Mouse (Mus musculus) frontal cortex, adult 2 months (tissue): Measurements from ENCODE around the gene Fancc. TPM values are rescaled to one million over a fixed set of nuclear protein-coding genes. Genes with fewer than 3 reads are reported as not detected.

Experiments used
- DNase-seq, 2 experiments: peaks; one replicate each; pipeline ENCODE4 v3.0.0; 2022; ENCODE audit warnings: low spot score in 1 of 2; ENCODE audit errors: extremely low spot score in 1 of 2
- polyA plus RNA-seq: library from polyadenylated mRNA; depleted of rRNA; stranded (reverse); fragments of >200 nt; gene quantifications from 2 replicates; pipeline ENCODE4 v1.2.3, GENCODE M21; 2012

Gene Fancc
- polyA plus RNA-seq, 1 experiment, result 12.3 TPM

GRCm38 (mm10) chr13:63272602-63273229 lies 224.4 kb downstream of the Fancc start:
- no peak for DNase-seq

- DNase-seq, result no peak
Measured at GRCm38 (mm10) chr13:63272017-63272601, 225.0 kb downstream of the Fancc start.

GRCm38 (mm10) chr13:63270191-63270590 lies 226.9 kb downstream of the Fancc start:
- DNase-seq, result no peak

GRCm38 (mm10) chr13:63268776-63269175 lies 228.3 kb downstream of the Fancc start:
- DNase-seq, result no peak

- no peak for DNase-seq
Measured at GRCm38 (mm10) chr13:63268371-63268770, 228.7 kb downstream of the Fancc start.

- no peak for DNase-seq
Measured at GRCm38 (mm10) chr13:63262168-63262957, 234.7 kb downstream of the Fancc start.

GRCm38 (mm10) chr13:63261676-63262075 lies 235.4 kb downstream of the Fancc start:
- DNase-seq, result no peak

GRCm38 (mm10) chr13:63260753-63261631 lies 236.1 kb downstream of the Fancc start:
- DNase-seq, result no peak

- DNase-seq, result no peak
Measured at GRCm38 (mm10) chr13:63260133-63260532, 236.9 kb downstream of the Fancc start.

- no peak for DNase-seq
Measured at GRCm38 (mm10) chr13:63258671-63259070, 238.4 kb downstream of the Fancc start.

GRCm38 (mm10) chr13:63258167-63258582 lies 238.9 kb downstream of the Fancc start:
- DNase-seq, result no peak

- DNase-seq, result no peak
Measured at GRCm38 (mm10) chr13:63256807-63257206, 240.3 kb downstream of the Fancc start.

- DNase-seq, result no peak
Measured at GRCm38 (mm10) chr13:63256146-63256545, 240.9 kb downstream of the Fancc start.

- no peak for DNase-seq
Measured at GRCm38 (mm10) chr13:63255519-63256011, 241.5 kb downstream of the Fancc start.

- no peak for DNase-seq
Measured at GRCm38 (mm10) chr13:63253886-63254636, 243.0 kb downstream of the Fancc start.

GRCm38 (mm10) chr13:63253147-63253546 lies 243.9 kb downstream of the Fancc start:
- no peak for DNase-seq

GRCm38 (mm10) chr13:63252295-63253010 lies 244.6 kb downstream of the Fancc start:
- no peak for DNase-seq

GRCm38 (mm10) chr13:63251118-63251889 lies 245.8 kb downstream of the Fancc start:
- DNase-seq, result no peak
